Mouse (Mus musculus) kidney, embryonic 15.5 days (tissue): ENCODE results near the gene Tada3. TPM values are rescaled to one million over a fixed set of nuclear protein-coding genes. Genes with fewer than 3 reads are reported as not detected.

ENCODE experiments used
- ATAC-seq: fragments of 200-750 bp; cut with Nextera tagmentation; replicated peaks from 2 replicates; pipeline ENCODE4 v1.8.0; 2017; ENCODE audit warnings: moderate TSS enrichment; ENCODE audit not compliant: low FRiP score
- H3K27ac ChIP-seq: fragments of 300-500 bp; sonication (generic); 2 replicates; pipeline ENCODE4 v1.5.1; 2015; ENCODE audit warnings: mild to moderate bottlenecking, inconsistent platforms
- H3K27me3 ChIP-seq: fragments of 300-500 bp; sonication (generic); 2 replicates; pipeline ENCODE4 v1.6.1; 2015; ENCODE audit warnings: inconsistent platforms
- H3K36me3 ChIP-seq: fragments of 300-500 bp; sonication (generic); 2 replicates; pipeline ENCODE4 v1.6.1; 2015; ENCODE audit warnings: inconsistent platforms
- H3K4me1 ChIP-seq: fragments of 300-500 bp; sonication (generic); 2 replicates; pipeline ENCODE4 v1.6.1; 2015; ENCODE audit warnings: inconsistent platforms
- H3K4me2 ChIP-seq: fragments of 300-500 bp; sonication (generic); 2 replicates; pipeline ENCODE4 v1.6.1; 2015; ENCODE audit warnings: moderate library complexity, mild to moderate bottlenecking, inconsistent platforms
- H3K4me3 ChIP-seq: fragments of 300-500 bp; sonication (generic); replicated peaks from 2 replicates; pipeline ENCODE4 v1.5.1; 2015; ENCODE audit warnings: mild to moderate bottlenecking, inconsistent platforms
- H3K9ac ChIP-seq: fragments of 300-500 bp; sonication (generic); 2 replicates; pipeline ENCODE4 v1.6.1; 2015; ENCODE audit warnings: mild to moderate bottlenecking, inconsistent platforms
- H3K9me3 ChIP-seq: fragments of 300-500 bp; sonication (generic); replicated peaks from 2 replicates; pipeline ENCODE4 v1.6.1; 2016; ENCODE audit warnings: inconsistent platforms
- WGBS: fragments of 180-500 bp; shearing (Covaris S2); methylation state at CpG from one replicate; pipeline ENCODE4 v1.1.7; 2015; ENCODE audit warnings: mixed read lengths; 5-methylcytosine and 5-hydroxymethylcytosine counted together
- polyA plus RNA-seq: library from polyadenylated mRNA; unstranded; fragments of >200 nt; fragmentation: Nextera tagmentation; extraction: Ambion mirVana; gene quantifications from 2 replicates; pipeline ENCODE4 v1.2.1, GENCODE M21; 2015

The Tada3 gene
- polyA plus RNA-seq: 56.7 and 62.1 TPM in 2 replicates

GRCm38 (mm10) chr6:113377496-113378385 lies at the start of gene Tada3, which contains the start of gene Arpc4:
Gene Tada3 (minus strand): TSS chr6:113377883.
Gene Arpc4 (plus strand): TSS chr6:113378115.
- Histone ChIP-seq H3K9me3 (no peaks in the 10 kb centered on the region), H3K27me3 (no peaks in the 10 kb centered on the region), H3K4me3 (peak within 1 kb of the TSS; percentile 99), H3K4me1 (peaks cover 25% of the 10 kb centered on the region), H3K27ac (peak within 1 kb of the TSS; percentile 99), H3K36me3 (peaks cover 60% of the 10 kb centered on the region), H3K4me2 (peak within 1 kb of the TSS; percentile 87), H3K9ac (peak within 1 kb of the TSS; percentile 98)
- ATAC-seq: peak; percentile 96
- WGBS: under 1% methylated on average over 61 of the region's 61 CpGs

DNA sequence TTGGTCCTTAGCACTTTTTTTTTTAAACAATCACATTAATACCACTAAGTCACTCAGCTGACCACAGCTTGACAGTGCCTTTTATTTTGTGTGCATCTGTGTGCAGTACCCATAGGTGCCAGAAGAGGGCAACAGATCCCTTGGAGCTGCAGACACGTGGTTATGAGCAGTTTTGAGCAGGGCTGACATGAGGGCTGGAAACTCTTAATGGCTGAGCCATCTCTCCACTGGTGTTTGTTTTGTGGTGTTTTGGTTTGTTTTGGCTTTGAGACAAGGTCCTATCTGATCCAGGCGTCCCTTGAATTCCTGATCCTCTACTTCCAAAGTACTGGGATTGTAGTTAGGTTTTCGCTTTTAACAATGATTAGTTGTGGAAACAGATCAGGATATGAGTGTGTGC lies 49.7 kb upstream of the Tada3 start:
- H3K36me3 ChIP-seq: no peaks in the 10 kb centered on the region
- H3K9me3 ChIP-seq: peaks cover 3% of the 10 kb centered on the region; the same call in 1 of the 2 replicates
- 59% methylated on average over 3 of the region's 3 CpGs for WGBS
- H3K4me1 ChIP-seq: 0 out of 2 replicates have a peak, but pooled peaks cover 4% of the 10 kb centered on the region
- no peak overlapping the region for H3K4me2 ChIP-seq
- H3K4me3 ChIP-seq: no peak overlapping the region
- no peak overlapping the region for H3K9ac ChIP-seq
- no peaks in the 10 kb centered on the region for H3K27me3 ChIP-seq
- no peak overlapping the region for H3K27ac ChIP-seq
- no peak for ATAC-seq

GRCm38 (mm10) chr6:113426696-113427095 lies 49.0 kb upstream of the Tada3 start:
- ATAC-seq: no peak
- Histone ChIP-seq H3K9me3 (peaks cover 3% of the 10 kb centered on the region; the same call in 1 of the 2 replicates), H3K4me3 (no peak overlapping the region), H3K4me2 (no peak overlapping the region), H3K27me3 (no peaks in the 10 kb centered on the region), H3K9ac (no peak overlapping the region), H3K27ac (no peak overlapping the region), H3K36me3 (no peaks in the 10 kb centered on the region), H3K4me1 (no peaks in the 10 kb centered on the region)
- 92% methylated on average over 4 of the region's 4 CpGs for WGBS

GRCm38 (mm10) chr6:113424187-113424586 lies 46.5 kb upstream of the Tada3 start:
- H3K4me1 ChIP-seq: peaks cover 3% of the 10 kb centered on the region
- no peak overlapping the region for H3K4me2 ChIP-seq
- no peak for ATAC-seq
- H3K9me3 ChIP-seq: peaks cover 3% of the 10 kb centered on the region; the same call in 1 of the 2 replicates
- no peak overlapping the region for H3K27ac ChIP-seq
- no peaks in the 10 kb centered on the region for H3K27me3 ChIP-seq
- no peak overlapping the region for H3K4me3 ChIP-seq
- no peak overlapping the region for H3K9ac ChIP-seq
- H3K36me3 ChIP-seq: no peaks in the 10 kb centered on the region
- WGBS: 82% methylated on average over 7 of the region's 7 CpGs

DNA sequence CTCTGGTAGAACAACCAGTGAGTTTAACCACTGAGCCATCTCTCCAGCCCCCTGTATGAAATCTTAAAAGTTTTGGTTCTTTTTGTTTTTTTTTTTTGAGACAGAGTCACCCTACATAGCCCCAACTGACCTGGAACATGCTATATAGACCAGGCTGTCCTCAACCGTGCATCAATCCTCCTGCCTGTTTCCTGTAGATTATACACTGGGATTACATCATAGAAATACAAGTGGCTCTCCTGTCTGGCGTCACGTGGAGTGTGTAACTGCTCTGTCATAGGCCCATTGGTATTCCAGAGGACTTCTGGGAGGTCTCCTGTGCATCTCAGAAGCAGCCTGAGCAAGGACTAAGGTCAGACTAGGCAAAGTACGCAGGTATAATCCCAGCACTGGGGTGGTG lies 45.3 kb upstream of the Tada3 start:
- Histone ChIP-seq H3K4me2 (no peak overlapping the region), H3K27ac (no peak overlapping the region), H3K4me1 (peaks cover 10% of the 10 kb centered on the region), H3K9me3 (peaks cover 3% of the 10 kb centered on the region; the same call in 1 of the 2 replicates), H3K4me3 (no peak overlapping the region), H3K36me3 (no peaks in the 10 kb centered on the region), H3K9ac (no peak overlapping the region), H3K27me3 (no peaks in the 10 kb centered on the region)
- 77% methylated on average over 4 of the region's 4 CpGs for WGBS
- no peak for ATAC-seq

DNA sequence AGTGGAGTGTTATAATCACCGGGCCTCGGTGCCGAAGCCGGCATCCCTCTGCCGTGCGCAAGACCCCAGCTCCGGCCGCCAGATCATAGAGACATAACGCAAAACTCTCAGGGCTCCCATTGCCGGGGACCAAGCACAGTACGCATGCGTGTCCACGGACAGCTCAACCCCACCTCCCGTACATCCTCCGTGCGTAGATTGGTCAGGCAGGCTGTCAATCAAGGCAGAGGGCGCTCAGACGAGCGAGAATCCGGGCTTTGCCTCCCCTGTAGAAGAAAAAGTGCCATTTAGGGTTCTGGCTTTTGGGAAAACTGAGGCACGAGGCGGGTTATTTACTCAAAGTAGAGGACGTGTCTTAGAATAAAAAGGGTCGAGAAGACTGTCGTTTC lies 41.5 kb upstream of the Tada3 start, which contains the start of gene Rpusd3:
Gene Rpusd3, minus strand, starts transcription at position 142 of the 389 bp plus-strand sequence.
- Histone ChIP-seq H3K9me3 (no peaks in the 10 kb centered on the region), H3K4me1 (peaks cover 15% of the 10 kb centered on the region), H3K27me3 (no peaks in the 10 kb centered on the region), H3K36me3 (peaks cover 26% of the 10 kb centered on the region), H3K4me2 (peak within 1 kb of the TSS; percentile 90), H3K27ac (peak within 1 kb of the TSS; percentile 65), H3K4me3 (peak within 1 kb of the TSS; percentile 63), H3K9ac (peak within 1 kb of the TSS; percentile 66)
- under 1% methylated on average over 25 of the region's 25 CpGs for WGBS
- ATAC-seq: peak; percentile 97

- H3K9ac ChIP-seq: peak overlapping the region; percentile 66
- peak overlapping the region; percentile 90 for H3K4me2 ChIP-seq
- peaks cover 15% of the 10 kb centered on the region for H3K4me1 ChIP-seq
- H3K4me3 ChIP-seq: peak overlapping the region; percentile 63
- 11% methylated on average over 16 of the region's 16 CpGs for WGBS
- H3K9me3 ChIP-seq: no peaks in the 10 kb centered on the region
- H3K27ac ChIP-seq: peak overlapping the region; percentile 65
- peak; percentile 77 for ATAC-seq
- no peaks in the 10 kb centered on the region for H3K27me3 ChIP-seq
- peaks cover 26% of the 10 kb centered on the region for H3K36me3 ChIP-seq
Observed at GRCm38 (mm10) chr6:113418441-113419198, 40.9 kb upstream of the Tada3 start.

DNA sequence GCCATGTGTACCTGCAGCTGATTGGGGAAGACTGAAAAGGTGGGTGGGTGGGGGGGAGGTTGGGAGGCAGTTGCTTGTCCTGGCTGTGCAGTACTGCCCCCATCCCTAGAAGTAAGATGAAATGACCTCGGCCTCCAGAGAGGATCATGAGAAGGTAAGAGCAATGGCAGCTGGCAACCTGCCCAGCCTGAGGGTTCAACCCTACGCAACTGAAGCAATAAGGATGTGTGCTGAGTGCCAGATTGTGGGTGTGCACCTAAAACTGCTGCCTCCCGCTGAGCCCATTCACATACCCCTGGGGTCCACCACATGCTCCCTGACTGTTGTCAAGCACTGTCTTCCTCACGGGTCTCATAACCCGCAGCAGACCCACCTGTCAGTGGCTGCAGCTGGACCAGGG lies 38.7 kb upstream of the Tada3 start:
- H3K4me3 ChIP-seq: no peak overlapping the region
- no peak overlapping the region for H3K9ac ChIP-seq
- 76% methylated on average over 5 of the region's 5 CpGs for WGBS
- ATAC-seq: no peak
- no peak overlapping the region for H3K4me2 ChIP-seq
- peaks cover 26% of the 10 kb centered on the region for H3K36me3 ChIP-seq
- H3K9me3 ChIP-seq: no peaks in the 10 kb centered on the region
- no peak overlapping the region for H3K27ac ChIP-seq
- H3K4me1 ChIP-seq: peaks cover 15% of the 10 kb centered on the region
- H3K27me3 ChIP-seq: no peaks in the 10 kb centered on the region

GRCm38 (mm10) chr6:113410001-113410400 lies 32.3 kb upstream of the Tada3 start:
- Histone ChIP-seq H3K4me3 (no peak overlapping the region), H3K27me3 (no peaks in the 10 kb centered on the region), H3K9me3 (no peaks in the 10 kb centered on the region), H3K4me1 (no peaks in the 10 kb centered on the region), H3K9ac (no peak overlapping the region), H3K36me3 (peaks cover 14% of the 10 kb centered on the region), H3K27ac (no peak overlapping the region), H3K4me2 (no peak overlapping the region)
- no peak for ATAC-seq
- 62% methylated on average over 1 of the region's 1 CpGs for WGBS

DNA sequence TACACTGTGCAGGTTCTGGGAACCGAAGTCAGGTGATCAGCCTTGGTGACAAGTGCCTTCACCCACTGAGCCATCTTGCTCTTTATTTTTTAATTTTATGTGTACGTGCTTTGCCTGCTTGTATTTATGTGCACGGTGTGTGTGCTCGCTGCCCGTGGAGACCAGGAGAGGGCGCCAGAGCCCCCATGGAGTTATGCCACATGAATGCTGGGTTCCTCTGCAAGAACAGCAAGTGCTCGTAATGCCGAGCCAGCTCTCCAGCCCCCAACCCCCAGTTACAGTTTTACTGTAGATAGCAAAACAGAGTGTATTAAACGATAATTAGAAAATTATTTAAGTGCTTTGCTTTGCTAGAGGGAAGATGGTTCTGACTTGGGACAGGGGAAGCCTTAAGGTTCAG lies 29.0 kb upstream of the Tada3 start:
- no peak overlapping the region for H3K27ac ChIP-seq
- no peaks in the 10 kb centered on the region for H3K9me3 ChIP-seq
- no peak overlapping the region for H3K4me3 ChIP-seq
- no peaks in the 10 kb centered on the region for H3K4me1 ChIP-seq
- WGBS: 76% methylated on average over 9 of the region's 9 CpGs
- H3K27me3 ChIP-seq: no peaks in the 10 kb centered on the region
- no peak overlapping the region for H3K9ac ChIP-seq
- no peak for ATAC-seq
- H3K36me3 ChIP-seq: peaks cover 9% of the 10 kb centered on the region; the same call in 1 of the 2 replicates
- H3K4me2 ChIP-seq: no peak overlapping the region

DNA sequence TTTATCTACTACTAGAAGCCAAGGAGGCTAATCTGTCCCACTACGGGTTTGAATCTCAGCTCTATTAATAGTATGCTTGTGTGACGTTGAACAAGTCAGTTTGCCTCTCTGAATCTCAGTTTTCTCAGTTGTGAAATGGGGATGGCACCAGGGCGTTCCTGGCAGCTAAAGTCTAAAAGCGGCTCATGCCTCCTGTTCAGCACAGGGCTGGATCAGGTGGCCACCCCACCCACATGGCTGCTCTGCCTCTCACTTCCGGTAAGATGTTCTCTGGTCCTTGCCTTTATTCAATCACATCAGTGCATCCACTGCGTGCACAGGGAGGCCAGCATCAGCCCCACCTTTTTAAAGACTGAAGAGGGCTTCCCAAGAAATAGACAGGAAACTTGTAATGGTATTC lies 27.8 kb upstream of the Tada3 start:
- Histone ChIP-seq H3K4me3 (no peak overlapping the region), H3K9ac (no peak overlapping the region), H3K36me3 (peaks cover 9% of the 10 kb centered on the region; the same call in 1 of the 2 replicates), H3K9me3 (no peaks in the 10 kb centered on the region), H3K27me3 (no peaks in the 10 kb centered on the region), H3K4me2 (no peak overlapping the region), H3K4me1 (no peaks in the 10 kb centered on the region), H3K27ac (0 out of 2 replicates have a peak overlapping the region, but pooled peaks have one; percentile 4)
- ATAC-seq: no peak
- 86% methylated on average over 6 of the region's 6 CpGs for WGBS
